Mouse (Mus musculus) v-Abl transformed pro-B cells (cell line): ENCODE measurements around the gene Atp8a1.
"Not testable (repeated sequence)": the region's sequence is repeated elsewhere in the genome, so short reads cannot be mapped to it uniquely, and the experiment has no call there.

ENCODE experiments used
- in situ Hi-C, 2 experiments: fragments of 400-800 bp; cut with MboI; formaldehyde crosslinking; loops; one replicate each; pipeline ENCODE4 v1.15.1; 2025; ENCODE audit not compliant: unreplicated experiment in 2 of 2

The Atp8a1 gene

GRCm38 (mm10) chr5:67831293-67832147 lies 15.7 kb downstream of the Atp8a1 start:
- in situ Hi-C loops: loop anchor here (25.0 kb wide), 2 partner anchors 569 to 1731 kb away; partner anchors contain the start of genes Tmem33 (in 2 of the 2) and Guf1 (in 1 of the 2)

GRCm38 (mm10) chr5:67828356-67828755 lies 18.9 kb downstream of the Atp8a1 start:
- in situ Hi-C loops: loop anchor here (10.0 to 25.0 kb wide), 3 partner anchors 64 to 1734 kb away; partner anchors contain the start of genes Tmem33 (in 2 of the 2) and Guf1 (in 1 of the 2)

GRCm38 (mm10) chr5:67826935-67827334 lies 20.3 kb downstream of the Atp8a1 start:
- in situ Hi-C loops: loop anchor here (10.0 to 25.0 kb wide), 3 partner anchors 62 to 1735 kb away; partner anchors contain the start of genes Tmem33 (in 2 of the 2) and Guf1 (in 1 of the 2)

GRCm38 (mm10) chr5:67826278-67826677 lies 21.0 kb downstream of the Atp8a1 start:
- in situ Hi-C loops: loop anchor here (10.0 to 25.0 kb wide), 3 partner anchors 61 to 1736 kb away; partner anchors contain the start of genes Tmem33 (in 2 of the 2) and Guf1 (in 1 of the 2)

GRCm38 (mm10) chr5:67824600-67824999 lies 22.6 kb downstream of the Atp8a1 start:
- in situ Hi-C loops: loop anchor here in 1 of 2 experiments (10.0 kb wide), 1 partner anchor 60 kb away; no protein-coding TSS in a partner anchor

GRCm38 (mm10) chr5:67823771-67824170 lies 23.5 kb downstream of the Atp8a1 start:
- in situ Hi-C loops: loop anchor here in 1 of 2 experiments (10.0 kb wide), 1 partner anchor 59 kb away; no protein-coding TSS in a partner anchor

GRCm38 (mm10) chr5:67822619-67823018 lies 24.6 kb downstream of the Atp8a1 start:
- in situ Hi-C loops: loop anchor here in 1 of 2 experiments (10.0 kb wide), 1 partner anchor 58 kb away; no protein-coding TSS in a partner anchor

- in situ Hi-C loops: loop anchor here in 1 of 2 experiments (10.0 kb wide), 1 partner anchor 57 kb away; no protein-coding TSS in a partner anchor
Measured at GRCm38 (mm10) chr5:67821987-67822401, 25.2 kb downstream of the Atp8a1 start.

GRCm38 (mm10) chr5:67821185-67821584 lies 26.0 kb downstream of the Atp8a1 start:
- in situ Hi-C loops: loop anchor here in 1 of 2 experiments (10.0 kb wide), 1 partner anchor 56 kb away; no protein-coding TSS in a partner anchor

GRCm38 (mm10) chr5:67819451-67819850 lies 27.8 kb downstream of the Atp8a1 start:
- in situ Hi-C loops: no loop called here

GRCm38 (mm10) chr5:67815572-67816325 lies 31.5 kb downstream of the Atp8a1 start:
- in situ Hi-C loops: no loop called here

GRCm38 (mm10) chr5:67815060-67815459 lies 32.2 kb downstream of the Atp8a1 start:
- in situ Hi-C loops: not testable (repeated sequence)

GRCm38 (mm10) chr5:67814437-67814965 lies 32.7 kb downstream of the Atp8a1 start:
- in situ Hi-C loops: no loop called here

- in situ Hi-C loops: no loop called here
Measured at GRCm38 (mm10) chr5:67813334-67813733, 33.9 kb downstream of the Atp8a1 start.

GRCm38 (mm10) chr5:67802174-67803030 lies 44.8 kb downstream of the Atp8a1 start:
- in situ Hi-C loops: no loop called here

- in situ Hi-C loops: no loop called here
Measured at GRCm38 (mm10) chr5:67800801-67801200, 46.4 kb downstream of the Atp8a1 start.

- in situ Hi-C loops: no loop called here
Measured at GRCm38 (mm10) chr5:67799785-67800184, 47.4 kb downstream of the Atp8a1 start.

- in situ Hi-C loops: no loop called here
Measured at GRCm38 (mm10) chr5:67798348-67798747, 48.9 kb downstream of the Atp8a1 start.
